Mouse (Mus musculus): ENCODE measurements around the gene Ank2. TPM values are rescaled to one million over a fixed set of nuclear protein-coding genes. Genes with fewer than 3 reads are reported as not detected.

Gene Ank2
- polyA plus RNA-seq, 1 experiment from 2014 or later, result 211 TPM

DNA sequence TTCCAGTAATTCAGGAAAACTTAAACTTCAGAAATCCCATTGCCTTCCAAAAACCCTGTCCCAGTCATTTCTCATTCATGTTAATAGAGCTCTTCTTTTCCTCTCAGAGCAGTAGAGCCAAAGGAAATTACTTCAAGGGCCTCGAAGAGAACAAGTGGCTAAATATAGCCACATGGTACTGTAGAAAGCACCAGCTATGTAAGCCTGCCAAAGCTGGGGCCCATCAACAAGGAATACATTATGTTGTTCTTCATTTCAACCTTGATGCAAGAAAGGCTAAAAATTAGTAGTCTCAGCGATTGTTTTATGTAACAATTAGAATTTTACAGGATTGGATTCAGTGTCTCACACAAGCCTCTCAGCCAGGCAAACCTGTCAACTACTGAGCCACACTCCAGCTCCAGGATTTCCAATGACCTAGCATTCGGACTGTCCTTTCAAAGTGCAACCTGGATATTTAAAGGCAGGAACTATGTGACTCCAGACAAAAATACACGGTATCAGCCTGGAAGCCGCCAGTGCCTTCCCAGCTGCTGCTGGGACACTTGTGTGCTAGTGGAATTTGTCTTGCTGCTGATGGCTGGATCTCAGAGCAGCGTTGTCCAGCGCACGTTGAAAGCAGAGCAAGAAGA, 26.2 kb upstream of the Ank2 start:
- no peaks in the 10 kb centered on the region for H3K36me3 ChIP-seq (ENCODE audit: control insufficient read depth, insufficient read depth, low read length)
- 0 out of 2 replicates have a peak, but pooled peaks cover 1% of the 10 kb centered on the region for H3K4me1 ChIP-seq (ENCODE audit: control insufficient read depth, insufficient read depth, low read length)
- 84% methylated on average over 8 of the region's 8 CpGs for WGBS
- no peak overlapping the region for H3K27ac ChIP-seq (replicated peaks; ENCODE audit: low read depth, low read length)
- H3K4me3 ChIP-seq (replicated peaks; ENCODE audit: low read depth, low read length), result no peak overlapping the region
- no peak overlapping the region for H3K4me2 ChIP-seq (ENCODE audit: low read length)
- DNase-seq, result no peak
- no peaks in the 10 kb centered on the region for H3K27me3 ChIP-seq (ENCODE audit: control insufficient read depth, insufficient read depth, low read length)
- H3K9me3 ChIP-seq (ENCODE audit: control insufficient read depth, low read length), result no peaks in the 10 kb centered on the region
- H3K9ac ChIP-seq (replicated peaks; ENCODE audit: low read length), result no peak overlapping the region
- ATAC-seq (ENCODE audit: low FRiP score, low TSS enrichment), result no peak

DNA sequence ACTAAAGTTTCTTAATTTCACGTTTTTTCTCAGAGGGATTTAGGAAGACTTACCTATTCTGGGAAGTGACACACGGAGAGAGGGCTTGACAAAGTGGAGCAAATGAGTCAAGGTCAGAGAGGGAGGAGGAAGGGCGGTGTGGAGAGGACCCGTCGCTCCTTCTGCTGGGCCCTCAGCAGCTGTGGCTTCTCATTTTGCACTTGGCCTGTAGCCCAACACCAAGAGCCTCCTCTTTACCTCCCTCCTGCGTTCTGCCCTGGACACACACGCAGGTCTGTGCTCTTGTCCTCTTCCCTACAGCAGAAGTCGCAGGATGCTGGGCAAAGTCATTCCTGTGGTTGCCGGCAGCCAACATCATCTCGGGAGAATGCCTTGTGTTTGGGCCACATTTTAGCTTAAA, 22.0 kb upstream of the Ank2 start:
- no peaks in the 10 kb centered on the region for H3K4me1 ChIP-seq (ENCODE audit: control insufficient read depth, insufficient read depth, low read length)
- DNase-seq, result no peak
- H3K4me2 ChIP-seq (ENCODE audit: low read length), result no peak overlapping the region
- H3K36me3 ChIP-seq (ENCODE audit: control insufficient read depth, insufficient read depth, low read length), result no peaks in the 10 kb centered on the region
- no peak overlapping the region for H3K27ac ChIP-seq (replicated peaks; ENCODE audit: low read depth, low read length)
- H3K9ac ChIP-seq (replicated peaks; ENCODE audit: low read length), result no peak overlapping the region
- WGBS, result 90% methylated on average over 10 of the region's 10 CpGs
- ATAC-seq (ENCODE audit: low FRiP score, low TSS enrichment), result no peak
- no peaks in the 10 kb centered on the region for H3K27me3 ChIP-seq (ENCODE audit: control insufficient read depth, insufficient read depth, low read length)
- no peak overlapping the region for H3K4me3 ChIP-seq (replicated peaks; ENCODE audit: low read depth, low read length)
- H3K9me3 ChIP-seq (ENCODE audit: control insufficient read depth, low read length), result no peaks in the 10 kb centered on the region

GRCm38 (mm10) chr3:127520300-127520699, 21.1 kb upstream of the Ank2 start:
- 87% methylated on average over 6 of the region's 6 CpGs for WGBS
- Histone ChIP-seq H3K4me2 (ENCODE audit: low read length) (no peak overlapping the region), H3K4me3 (replicated peaks; ENCODE audit: low read depth, low read length) (no peak overlapping the region), H3K27me3 (ENCODE audit: control insufficient read depth, insufficient read depth, low read length) (no peaks in the 10 kb centered on the region), H3K9me3 (ENCODE audit: control insufficient read depth, low read length) (no peaks in the 10 kb centered on the region), H3K4me1 (ENCODE audit: control insufficient read depth, insufficient read depth, low read length) (no peaks in the 10 kb centered on the region), H3K27ac (replicated peaks; ENCODE audit: low read depth, low read length) (no peak overlapping the region), H3K9ac (replicated peaks; ENCODE audit: low read length) (no peak overlapping the region), H3K36me3 (ENCODE audit: control insufficient read depth, insufficient read depth, low read length) (no peaks in the 10 kb centered on the region)
- ATAC-seq (ENCODE audit: low FRiP score, low TSS enrichment) (no peak), DNase-seq (no peak)

- H3K9ac ChIP-seq (replicated peaks; ENCODE audit: low read length), result no peak overlapping the region
- no peak for ATAC-seq (ENCODE audit: low FRiP score, low TSS enrichment)
- H3K4me3 ChIP-seq (replicated peaks; ENCODE audit: low read depth, low read length), result no peak overlapping the region
- no peak overlapping the region for H3K27ac ChIP-seq (replicated peaks; ENCODE audit: low read depth, low read length)
- WGBS, result 100% methylated on average over 1 of the region's 1 CpGs
- H3K4me2 ChIP-seq (ENCODE audit: low read length), result no peak overlapping the region
- no peaks in the 10 kb centered on the region for H3K27me3 ChIP-seq (ENCODE audit: control insufficient read depth, insufficient read depth, low read length)
- no peaks in the 10 kb centered on the region for H3K36me3 ChIP-seq (ENCODE audit: control insufficient read depth, insufficient read depth, low read length)
- DNase-seq, result no peak
- no peaks in the 10 kb centered on the region for H3K4me1 ChIP-seq (ENCODE audit: control insufficient read depth, insufficient read depth, low read length)
- H3K9me3 ChIP-seq (ENCODE audit: control insufficient read depth, low read length), result no peaks in the 10 kb centered on the region
Measured at GRCm38 (mm10) chr3:127515251-127515650, 16.1 kb upstream of the Ank2 start.

- Histone ChIP-seq H3K4me3 (replicated peaks; ENCODE audit: low read depth, low read length) (no peak overlapping the region), H3K4me2 (ENCODE audit: low read length) (no peak overlapping the region), H3K9me3 (ENCODE audit: control insufficient read depth, low read length) (no peaks in the 10 kb centered on the region), H3K27ac (replicated peaks; ENCODE audit: low read depth, low read length) (no peak overlapping the region), H3K9ac (replicated peaks; ENCODE audit: low read length) (no peak overlapping the region), H3K27me3 (ENCODE audit: control insufficient read depth, insufficient read depth, low read length) (no peaks in the 10 kb centered on the region), H3K36me3 (ENCODE audit: control insufficient read depth, insufficient read depth, low read length) (no peaks in the 10 kb centered on the region), H3K4me1 (ENCODE audit: control insufficient read depth, insufficient read depth, low read length) (no peaks in the 10 kb centered on the region)
- DNase-seq, result no peak
- 80% methylated on average over 2 of the region's 2 CpGs for WGBS
- ATAC-seq (ENCODE audit: low FRiP score, low TSS enrichment), result no peak
Measured at GRCm38 (mm10) chr3:127513699-127514098, 14.5 kb upstream of the Ank2 start.

- Histone ChIP-seq H3K4me3 (replicated peaks; ENCODE audit: low read depth, low read length) (no peak overlapping the region), H3K9me3 (ENCODE audit: control insufficient read depth, low read length) (no peaks in the 10 kb centered on the region), H3K9ac (replicated peaks; ENCODE audit: low read length) (no peak overlapping the region), H3K27ac (replicated peaks; ENCODE audit: low read depth, low read length) (no peak overlapping the region), H3K4me1 (ENCODE audit: control insufficient read depth, insufficient read depth, low read length) (no peaks in the 10 kb centered on the region), H3K36me3 (ENCODE audit: control insufficient read depth, insufficient read depth, low read length) (no peaks in the 10 kb centered on the region), H3K27me3 (ENCODE audit: control insufficient read depth, insufficient read depth, low read length) (no peaks in the 10 kb centered on the region), H3K4me2 (ENCODE audit: low read length) (no peak overlapping the region)
- DNase-seq, result no peak
- no peak for ATAC-seq (ENCODE audit: low FRiP score, low TSS enrichment)
- WGBS, result 78% methylated on average over 15 of the region's 15 CpGs
Measured at GRCm38 (mm10) chr3:127512794-127513335, 13.7 kb upstream of the Ank2 start.

- H3K9me3 ChIP-seq (ENCODE audit: control insufficient read depth, low read length), result no peaks in the 10 kb centered on the region
- H3K4me1 ChIP-seq (ENCODE audit: control insufficient read depth, insufficient read depth, low read length), result no peaks in the 10 kb centered on the region
- WGBS, result 84% methylated on average over 12 of the region's 12 CpGs
- DNase-seq, result no peak
- H3K4me3 ChIP-seq (replicated peaks; ENCODE audit: low read depth, low read length), result no peak overlapping the region
- no peak for ATAC-seq (ENCODE audit: low FRiP score, low TSS enrichment)
- H3K27me3 ChIP-seq (ENCODE audit: control insufficient read depth, insufficient read depth, low read length), result no peaks in the 10 kb centered on the region
- H3K4me2 ChIP-seq (ENCODE audit: low read length), result no peak overlapping the region
- H3K9ac ChIP-seq (replicated peaks; ENCODE audit: low read length), result no peak overlapping the region
- no peak overlapping the region for H3K27ac ChIP-seq (replicated peaks; ENCODE audit: low read depth, low read length)
- no peaks in the 10 kb centered on the region for H3K36me3 ChIP-seq (ENCODE audit: control insufficient read depth, insufficient read depth, low read length)
Measured at GRCm38 (mm10) chr3:127511786-127512746, 12.9 kb upstream of the Ank2 start.

DNA sequence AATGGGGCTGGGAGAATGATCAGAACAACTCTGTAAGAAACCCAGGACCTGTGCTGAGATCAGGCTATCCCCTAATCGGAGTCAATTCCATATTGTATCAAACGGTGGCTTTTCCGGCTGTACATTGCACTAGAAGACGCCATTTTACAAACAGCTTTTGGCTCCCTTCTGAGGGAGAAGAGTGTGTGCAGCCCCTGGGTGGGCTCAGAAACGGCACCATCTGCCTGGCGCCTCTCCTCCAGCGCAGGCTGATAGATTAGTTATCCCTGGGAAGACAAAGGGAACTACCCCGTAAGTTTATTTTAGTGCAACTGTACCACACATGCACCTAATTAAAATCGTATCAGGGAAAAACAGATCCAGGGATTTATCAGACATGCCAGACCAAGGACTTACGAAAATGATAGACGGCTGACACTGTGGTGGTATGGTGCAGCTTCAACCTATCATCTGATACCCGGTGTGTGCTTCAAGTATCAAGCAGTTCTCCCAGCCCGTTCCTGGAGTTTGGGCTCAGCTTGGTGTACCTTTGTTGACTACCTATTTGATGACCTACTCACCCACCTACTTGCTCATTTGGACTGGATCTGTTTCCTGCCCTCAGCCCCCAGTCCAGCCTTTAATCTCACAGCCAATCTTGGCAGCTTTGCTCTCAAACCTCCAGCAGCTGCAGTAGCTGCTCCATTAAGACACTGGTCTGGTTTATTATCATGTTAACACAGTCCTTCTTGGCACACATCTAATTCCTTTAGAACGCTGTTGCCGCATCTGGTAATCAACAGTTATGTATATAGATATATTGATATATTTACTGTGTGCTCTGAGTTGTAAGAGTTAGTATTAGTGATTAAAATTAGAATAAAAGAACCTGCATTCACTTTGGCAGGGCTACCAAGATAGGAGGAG, 9.0 kb upstream of the Ank2 start:
- no peak overlapping the region for H3K4me3 ChIP-seq (replicated peaks; ENCODE audit: low read depth, low read length)
- H3K9me3 ChIP-seq (ENCODE audit: control insufficient read depth, low read length), result 0 out of 2 replicates have a peak, but pooled peaks cover 2% of the 10 kb centered on the region
- DNase-seq (no peak), ATAC-seq (ENCODE audit: low FRiP score, low TSS enrichment) (no peak)
- no peaks in the 10 kb centered on the region for H3K36me3 ChIP-seq (ENCODE audit: control insufficient read depth, insufficient read depth, low read length)
- no peaks in the 10 kb centered on the region for H3K27me3 ChIP-seq (ENCODE audit: control insufficient read depth, insufficient read depth, low read length)
- no peaks in the 10 kb centered on the region for H3K4me1 ChIP-seq (ENCODE audit: control insufficient read depth, insufficient read depth, low read length)
- H3K4me2 ChIP-seq (ENCODE audit: low read length), result no peak overlapping the region
- H3K27ac ChIP-seq (replicated peaks; ENCODE audit: low read depth, low read length), result no peak overlapping the region
- no peak overlapping the region for H3K9ac ChIP-seq (replicated peaks; ENCODE audit: low read length)
- 76% methylated on average over 15 of the region's 15 CpGs for WGBS
